Mouse (Mus musculus) neural tube, embryonic 14.5 days (tissue): ENCODE measurements at regions not wholly inside any gene's neighbourhood (a gene's known extent, or its start where the extent isn't known, plus 50 kb on each side); places are given as distances from the start of the nearest gene placed in this dataset.

ENCODE experiments used
- ATAC-seq: fragments of 200-750 bp; cut with Nextera tagmentation; 2 replicates; pipeline ENCODE4 v1.8.0; 2017; ENCODE audit warnings: low read depth, mild to moderate bottlenecking, moderate TSS enrichment, moderate library complexity
- H3K27ac ChIP-seq: fragments of 300-500 bp; sonication (generic); 2 replicates; pipeline ENCODE4 v1.5.1; 2014; ENCODE audit warnings: low read depth, mild to moderate bottlenecking, control low read depth, low read length, moderate library complexity, mixed read lengths
- H3K27me3 ChIP-seq: fragments of 300-500 bp; sonication (generic); 2 replicates; pipeline ENCODE4 v1.6.1; 2014; ENCODE audit warnings: low read length; ENCODE audit not compliant: control insufficient read depth, insufficient read depth
- H3K36me3 ChIP-seq: fragments of 300-500 bp; sonication (generic); 2 replicates; pipeline ENCODE4 v1.6.1; 2014; ENCODE audit warnings: low read length, mixed read lengths; ENCODE audit not compliant: control insufficient read depth, insufficient read depth
- H3K4me1 ChIP-seq: fragments of 300-500 bp; sonication (generic); 2 replicates; pipeline ENCODE4 v1.6.1; 2014; ENCODE audit warnings: low read length; ENCODE audit not compliant: control insufficient read depth, insufficient read depth
- H3K4me2 ChIP-seq: fragments of 300-500 bp; sonication (generic); 2 replicates; pipeline ENCODE4 v1.6.1; 2014; ENCODE audit warnings: mild to moderate bottlenecking, low read depth, low read length, control low read depth
- H3K4me3 ChIP-seq: fragments of 300-500 bp; sonication (generic); 2 replicates; pipeline ENCODE4 v1.5.1; 2014; ENCODE audit warnings: low read depth, low read length, control low read depth, mixed read lengths
- H3K9ac ChIP-seq: fragments of 300-500 bp; sonication (generic); replicated peaks from 2 replicates; pipeline ENCODE4 v1.6.1; 2014; ENCODE audit warnings: low read depth, mild to moderate bottlenecking, control low read depth, low read length, mixed read lengths
- H3K9me3 ChIP-seq: fragments of 300-500 bp; sonication (generic); 2 replicates; pipeline ENCODE4 v1.6.1; 2016; ENCODE audit warnings: low read length; ENCODE audit not compliant: control insufficient read depth
- WGBS: fragments of 180-500 bp; shearing (Covaris S2); extraction: QIAGEN DNeasy Blood & Tissue Kit; methylation state at CpG from one replicate; pipeline ENCODE4 v1.1.7; 2014; 5-methylcytosine and 5-hydroxymethylcytosine counted together

DNA sequence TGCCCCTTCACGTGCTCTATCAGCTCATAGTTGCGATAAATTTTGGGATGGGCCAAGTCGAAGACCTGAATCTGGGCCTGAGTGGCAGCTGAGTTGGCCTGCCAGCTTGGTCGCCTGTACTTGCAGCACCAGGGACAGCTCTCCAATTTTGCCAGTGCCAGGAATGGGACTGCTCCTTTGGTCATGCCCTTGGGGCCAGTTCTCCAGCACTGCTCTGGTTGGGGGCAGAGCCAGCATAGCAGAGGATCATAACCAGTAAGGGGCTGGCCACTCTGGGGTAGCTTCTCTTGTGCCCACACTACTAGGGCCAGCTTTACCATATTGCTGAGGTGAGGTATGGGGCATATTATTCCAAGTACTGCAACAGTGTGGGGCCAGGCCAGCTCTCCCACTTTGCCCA lies 397.0 kb upstream of the Cadm2 start:
- Histone ChIP-seq H3K9me3 (no peaks in the 10 kb centered on the region), H3K9ac (no peak overlapping the region), H3K27me3 (no peaks in the 10 kb centered on the region), H3K4me3 (no peak overlapping the region), H3K27ac (no peak overlapping the region), H3K36me3 (no peaks in the 10 kb centered on the region), H3K4me1 (no peaks in the 10 kb centered on the region), H3K4me2 (no peak overlapping the region)
- WGBS: 64% methylated on average over 4 of the region's 4 CpGs
- no peak for ATAC-seq

DNA sequence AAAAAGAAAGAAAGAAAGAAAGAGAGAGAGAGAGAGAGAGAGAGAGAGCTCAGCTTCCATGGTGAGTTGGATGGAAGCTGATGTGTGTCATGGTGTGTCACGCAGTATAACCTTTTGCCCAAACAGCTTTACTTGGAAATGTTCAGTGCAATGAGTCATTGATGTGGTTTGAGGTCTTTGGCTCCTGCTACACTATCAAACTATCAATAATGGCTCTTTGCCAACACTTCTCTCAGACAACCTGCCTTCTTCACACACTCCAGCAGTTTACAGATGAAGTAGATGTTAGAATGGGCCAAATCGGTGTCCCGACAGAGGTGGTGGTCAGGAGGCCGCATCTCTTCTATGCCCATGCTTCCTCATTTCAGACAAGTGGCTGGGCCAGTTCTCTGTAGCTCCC lies 369.0 kb upstream of the Cadm2 start:
- Histone ChIP-seq H3K36me3 (no peaks in the 10 kb centered on the region), H3K4me2 (no peak overlapping the region), H3K4me1 (no peaks in the 10 kb centered on the region), H3K4me3 (no peak overlapping the region), H3K9me3 (no peaks in the 10 kb centered on the region), H3K27ac (no peak overlapping the region), H3K9ac (no peak overlapping the region), H3K27me3 (no peaks in the 10 kb centered on the region)
- ATAC-seq: no peak
- 90% methylated on average over 4 of the region's 4 CpGs for WGBS

DNA sequence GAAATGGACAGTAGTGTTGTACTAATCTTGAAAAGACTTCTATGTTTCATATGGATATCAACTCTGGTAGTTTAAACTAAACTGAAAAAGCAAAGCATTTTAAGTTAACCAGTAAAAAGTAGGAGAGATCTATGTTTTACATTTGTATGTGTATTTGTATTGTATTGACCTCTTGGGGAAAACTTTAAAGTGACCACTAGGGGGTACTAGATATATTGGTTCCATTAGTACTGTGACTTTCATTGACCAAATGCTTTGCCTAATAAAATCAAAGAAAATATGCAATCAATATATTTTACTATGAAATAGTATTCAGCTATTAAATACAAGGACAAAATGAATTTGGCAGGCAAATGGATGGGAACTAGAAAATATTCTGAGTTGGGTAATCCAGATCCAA lies 355.9 kb upstream of the Cadm2 start:
- Histone ChIP-seq H3K27ac (no peak overlapping the region), H3K9ac (no peak overlapping the region), H3K4me1 (no peaks in the 10 kb centered on the region), H3K4me2 (no peak overlapping the region), H3K4me3 (no peak overlapping the region), H3K9me3 (no peaks in the 10 kb centered on the region), H3K36me3 (no peaks in the 10 kb centered on the region), H3K27me3 (no peaks in the 10 kb centered on the region)
- no peak for ATAC-seq

DNA sequence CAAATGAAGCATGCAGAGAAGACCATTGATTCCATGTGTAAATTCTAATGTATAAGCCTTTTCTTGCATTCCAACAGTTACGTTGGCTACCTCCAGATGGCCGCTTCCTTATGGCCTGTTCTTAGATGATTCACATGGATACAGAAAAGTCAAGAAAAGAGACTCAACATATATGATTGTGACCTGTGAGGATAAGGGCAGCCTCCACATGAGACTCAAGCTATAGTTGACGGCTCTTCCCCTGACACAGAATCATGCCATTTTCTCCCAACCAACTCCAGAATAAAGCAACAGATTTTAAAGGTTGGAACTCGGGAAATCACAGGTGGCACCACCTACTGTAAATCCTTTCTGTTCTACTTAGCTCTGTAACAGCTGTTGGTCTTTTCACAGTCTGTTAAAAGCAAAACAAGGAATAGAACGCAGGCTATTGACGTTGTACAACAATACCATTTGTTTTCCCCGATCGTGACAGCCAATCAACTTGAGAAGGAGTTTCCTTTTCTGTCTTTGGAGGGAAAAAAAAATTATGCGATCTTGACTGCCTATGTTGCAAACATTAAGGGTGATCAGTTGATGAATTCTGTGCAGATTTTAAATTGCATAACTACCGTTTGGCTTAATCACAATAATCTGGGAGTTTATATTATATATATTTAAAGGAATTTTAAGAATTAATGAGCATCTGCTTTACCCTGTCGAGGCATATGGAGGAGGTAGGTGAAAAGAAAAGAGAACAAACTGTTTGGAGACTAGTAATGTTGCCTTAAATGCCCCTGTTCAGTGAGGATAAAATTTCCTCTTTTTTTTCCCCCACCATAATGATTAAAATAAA lies 347.8 kb upstream of the Cadm2 start:
- no peak for ATAC-seq
- no peak overlapping the region for H3K9ac ChIP-seq
- no peaks in the 10 kb centered on the region for H3K27me3 ChIP-seq
- no peaks in the 10 kb centered on the region for H3K36me3 ChIP-seq
- no peak overlapping the region for H3K4me3 ChIP-seq
- WGBS: 75% methylated on average over 11 of the region's 11 CpGs
- no peak overlapping the region for H3K4me2 ChIP-seq
- no peaks in the 10 kb centered on the region for H3K9me3 ChIP-seq
- no peaks in the 10 kb centered on the region for H3K4me1 ChIP-seq
- no peak overlapping the region for H3K27ac ChIP-seq

DNA sequence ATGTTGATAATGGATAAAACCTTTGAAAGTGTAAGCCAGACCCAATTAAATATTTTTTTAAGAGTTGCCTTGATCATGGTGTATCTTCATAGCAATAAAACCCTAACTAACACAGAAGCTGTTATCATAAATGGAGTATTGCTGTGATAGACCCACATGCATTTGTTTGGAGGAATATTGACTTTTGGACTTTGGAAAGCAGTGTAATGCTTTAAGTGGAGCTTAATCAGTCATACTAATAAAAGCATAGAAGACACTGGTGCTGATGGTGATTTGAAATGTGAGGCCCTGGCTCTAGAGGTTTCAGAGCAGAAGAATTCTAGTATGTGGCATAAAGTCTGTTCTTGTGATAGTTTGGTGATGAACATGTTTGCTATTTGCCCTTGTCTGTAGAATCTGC lies 328.4 kb upstream of the Cadm2 start:
- Histone ChIP-seq H3K36me3 (no peaks in the 10 kb centered on the region), H3K9ac (no peak overlapping the region), H3K9me3 (no peaks in the 10 kb centered on the region), H3K4me3 (no peak overlapping the region), H3K4me2 (no peak overlapping the region), H3K27me3 (no peaks in the 10 kb centered on the region), H3K27ac (no peak overlapping the region), H3K4me1 (no peaks in the 10 kb centered on the region)
- no peak for ATAC-seq

DNA sequence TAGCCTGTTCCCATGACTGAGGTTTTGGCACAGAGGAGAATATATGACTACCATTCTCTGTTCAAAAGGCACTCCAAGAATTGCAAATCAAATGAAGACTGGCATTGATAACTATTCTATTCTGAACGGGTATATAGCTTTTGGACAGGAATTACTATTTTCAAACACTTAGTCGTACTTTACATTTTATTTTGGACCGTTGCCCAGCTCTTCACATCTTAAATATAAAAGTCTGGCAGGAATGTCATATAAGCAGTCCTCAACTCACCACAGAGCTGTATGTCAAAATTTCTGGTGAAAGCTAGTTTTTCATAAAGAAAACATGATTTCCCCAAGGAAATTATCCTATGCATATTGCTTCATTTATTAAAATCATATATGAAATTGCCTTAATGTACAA lies 323.7 kb upstream of the Cadm2 start:
- Histone ChIP-seq H3K36me3 (no peaks in the 10 kb centered on the region), H3K4me3 (no peak overlapping the region), H3K9ac (no peak overlapping the region), H3K4me2 (no peak overlapping the region), H3K4me1 (no peaks in the 10 kb centered on the region), H3K27me3 (no peaks in the 10 kb centered on the region), H3K9me3 (no peaks in the 10 kb centered on the region), H3K27ac (no peak overlapping the region)
- no peak for ATAC-seq
- 89% methylated on average over 3 of the region's 3 CpGs for WGBS

DNA sequence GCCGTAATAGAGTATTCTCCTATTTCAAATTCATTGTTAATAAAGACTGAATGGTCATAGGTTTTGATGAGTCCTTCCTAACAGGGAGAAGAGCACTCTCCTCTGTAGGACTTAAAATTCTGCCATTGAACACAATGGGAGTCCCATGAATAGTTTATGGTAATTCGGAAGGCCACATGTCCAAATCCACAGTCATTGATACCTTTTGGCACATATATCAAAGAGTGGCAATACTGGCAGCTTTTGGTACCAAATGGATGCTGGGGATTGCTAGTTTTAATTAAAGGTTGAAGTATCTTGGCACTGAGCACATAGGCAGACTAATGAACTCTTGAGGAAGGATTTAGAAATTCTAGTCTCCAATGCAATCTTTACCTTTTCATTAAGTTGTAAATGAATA lies 298.5 kb upstream of the Cadm2 start:
- no peaks in the 10 kb centered on the region for H3K27me3 ChIP-seq
- H3K9me3 ChIP-seq: no peaks in the 10 kb centered on the region
- H3K36me3 ChIP-seq: no peaks in the 10 kb centered on the region
- no peak for ATAC-seq
- H3K4me2 ChIP-seq: no peak overlapping the region
- H3K4me3 ChIP-seq: no peak overlapping the region
- H3K27ac ChIP-seq: no peak overlapping the region
- 88% methylated on average over 2 of the region's 2 CpGs for WGBS
- H3K9ac ChIP-seq: no peak overlapping the region
- no peaks in the 10 kb centered on the region for H3K4me1 ChIP-seq

DNA sequence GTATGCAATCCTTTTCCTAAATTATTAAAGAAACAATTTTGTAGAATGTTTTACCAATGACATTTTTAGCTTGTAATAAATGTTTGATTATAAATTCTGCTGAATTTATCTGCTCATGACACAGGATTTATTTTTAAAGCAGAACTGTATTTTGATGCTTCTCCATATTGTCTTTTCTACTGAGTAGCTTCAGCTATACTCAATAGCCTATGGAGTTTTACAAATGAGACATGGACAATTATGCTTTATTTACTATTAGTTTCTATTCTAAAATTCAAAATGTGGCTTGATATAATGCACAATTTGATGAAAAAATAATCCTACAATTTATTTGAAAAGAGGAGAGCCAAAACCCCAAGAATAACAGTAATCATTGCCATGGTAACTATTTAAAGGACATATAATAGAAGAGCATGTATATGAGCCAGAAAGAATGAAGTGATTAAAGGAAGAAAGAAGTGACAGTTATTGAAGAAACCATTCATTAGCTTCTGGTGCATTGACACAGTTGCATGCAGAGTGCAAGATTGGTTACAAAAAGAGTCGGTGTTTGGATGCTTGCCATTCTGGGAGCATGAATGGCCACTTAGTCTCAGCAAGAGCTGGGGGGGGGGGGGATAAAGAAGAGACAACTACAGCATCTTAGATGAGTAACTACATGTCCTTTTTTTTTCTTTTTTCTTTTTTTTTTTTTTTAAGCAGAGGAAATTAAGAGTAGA lies 250.8 kb upstream of the Cadm2 start:
- 9% methylated on average over 1 of the region's 1 CpGs for WGBS
- H3K4me2 ChIP-seq: no peak overlapping the region
- no peak overlapping the region for H3K4me3 ChIP-seq
- no peaks in the 10 kb centered on the region for H3K9me3 ChIP-seq
- no peaks in the 10 kb centered on the region for H3K36me3 ChIP-seq
- peak; percentile 74; the same call in 1 of the 2 replicates for ATAC-seq
- no peak overlapping the region for H3K27ac ChIP-seq
- H3K4me1 ChIP-seq: no peaks in the 10 kb centered on the region
- no peak overlapping the region for H3K9ac ChIP-seq
- no peaks in the 10 kb centered on the region for H3K27me3 ChIP-seq

DNA sequence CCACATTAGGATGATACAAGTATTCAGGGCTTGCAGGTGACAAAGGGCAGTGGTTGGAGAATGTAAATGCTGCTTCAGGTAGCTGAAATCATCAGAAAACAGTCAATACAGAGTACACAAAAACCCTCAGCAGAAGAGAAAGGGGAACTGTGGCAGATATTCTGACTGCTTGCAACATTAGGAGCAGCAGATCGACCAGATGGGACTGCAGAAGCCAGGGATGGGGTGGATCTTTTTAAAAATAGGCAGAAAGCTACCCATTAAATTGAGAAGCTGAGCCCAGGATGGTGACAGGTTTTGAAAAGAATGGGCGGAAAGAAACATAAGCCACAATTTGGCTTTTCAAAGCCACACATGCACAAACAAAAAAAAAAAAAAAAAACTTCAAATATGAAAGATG lies 229.5 kb upstream of the Cadm2 start:
- WGBS: 66% methylated on average over 2 of the region's 2 CpGs
- H3K9ac ChIP-seq: no peak overlapping the region
- H3K36me3 ChIP-seq: no peaks in the 10 kb centered on the region
- H3K27me3 ChIP-seq: no peaks in the 10 kb centered on the region
- H3K27ac ChIP-seq: no peak overlapping the region
- H3K9me3 ChIP-seq: no peaks in the 10 kb centered on the region
- H3K4me3 ChIP-seq: no peak overlapping the region
- no peak overlapping the region for H3K4me2 ChIP-seq
- H3K4me1 ChIP-seq: no peaks in the 10 kb centered on the region
- no peak for ATAC-seq
